Mouse (Mus musculus): ENCODE results near the gene Msh6.
A peak's percentile ranks its signal among the peaks of the same experiment; 100 is the strongest.

DNA sequence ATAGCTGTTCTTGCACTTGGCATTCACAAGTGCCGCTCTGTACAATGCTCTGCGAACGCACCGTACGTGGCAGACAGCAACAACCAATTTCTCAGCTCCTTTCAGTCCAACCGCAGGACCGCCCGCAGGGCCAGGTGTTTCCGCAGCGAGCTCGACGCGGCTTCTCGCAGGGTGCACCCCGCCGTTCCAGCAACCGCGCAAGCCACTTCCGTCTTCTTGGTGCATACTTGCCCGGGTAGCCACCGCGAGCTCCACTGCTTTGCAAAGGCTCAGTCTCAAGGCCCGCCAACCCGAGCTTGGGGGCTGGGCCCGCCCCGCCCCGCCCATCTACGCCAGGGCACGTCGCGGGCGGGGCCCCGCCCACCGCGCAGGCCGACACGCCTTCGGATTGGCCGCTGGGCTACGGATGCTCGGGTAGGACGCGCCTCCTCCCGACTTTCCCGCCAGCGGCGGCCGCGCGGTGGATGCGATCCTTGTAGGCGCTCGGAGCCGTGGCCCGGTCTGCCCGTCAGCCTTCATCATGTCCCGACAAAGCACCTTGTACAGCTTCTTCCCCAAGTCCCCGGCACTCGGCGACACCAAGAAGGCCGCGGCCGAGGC, at the start of gene Msh6:
- TF ChIP-seq CTCF (IDR thresholded peaks at IDR 0.05; ENCODE audit: insufficient read depth, low read depth, low read length) (no peak), POLR2A (IDR thresholded peaks at IDR 0.05; ENCODE audit: insufficient read depth, low read depth, low read length) (peak; percentile 74)
